Mouse (Mus musculus): Measurements from ENCODE around the gene Gm10300.

- TF ChIP-seq EP300 (IDR thresholded peaks at IDR 0.05; ENCODE audit: insufficient read depth, low read depth, low read length) (no peak), POLR2A (IDR thresholded peaks at IDR 0.05; ENCODE audit: insufficient read depth, low read depth, low read length) (no peak)
Observed at GRCm38 (mm10) chr4:132062289-132062688, 12.2 kb upstream of the Gm10300 start.

Measured in heart, adult 2 months (tissue).